In genomic region chr4:132795171-132795570, GRCm38 (mm10) we compare ENCODE assay signal across 1 mouse cellular context.
TF ChIP-seq lines count a peak whose summit lies in the region.

No protein-coding gene starts in this region.

TF ChIP-seq in MEL, 35 proteins besides CTCF, POLR2A, EP300 and RAD21 (continued from another document):
- no peak for TF ChIP-seq TAL1 (IDR thresholded peaks at IDR 0.05; ENCODE audit: low read length)
- no peak for TF ChIP-seq SIN3A (IDR thresholded peaks at IDR 0.05; ENCODE audit: low read length)
- no peak for TF ChIP-seq GATA1 (IDR thresholded peaks at IDR 0.05; ENCODE audit: low read depth, low read length)
- no peak for TF ChIP-seq KAT2A (conservative IDR thresholded peaks at IDR 0.05; ENCODE audit: low read depth, low read length)
- no peak for TF ChIP-seq MEF2A (IDR thresholded peaks at IDR 0.05; ENCODE audit: extremely low read depth, insufficient replicate concordance, low read depth, low read length, poor library complexity, severe bottlenecking)
- TF ChIP-seq MAFK (IDR thresholded peaks at IDR 0.05; ENCODE audit: borderline replicate concordance, low read depth, low read length) = no peak
- TF ChIP-seq JUND (IDR thresholded peaks at IDR 0.05; ENCODE audit: low read depth, low read length) = no peak
